Comparison of ENCODE assay signal across 10 mouse cellular contexts in the genomic region with DNA sequence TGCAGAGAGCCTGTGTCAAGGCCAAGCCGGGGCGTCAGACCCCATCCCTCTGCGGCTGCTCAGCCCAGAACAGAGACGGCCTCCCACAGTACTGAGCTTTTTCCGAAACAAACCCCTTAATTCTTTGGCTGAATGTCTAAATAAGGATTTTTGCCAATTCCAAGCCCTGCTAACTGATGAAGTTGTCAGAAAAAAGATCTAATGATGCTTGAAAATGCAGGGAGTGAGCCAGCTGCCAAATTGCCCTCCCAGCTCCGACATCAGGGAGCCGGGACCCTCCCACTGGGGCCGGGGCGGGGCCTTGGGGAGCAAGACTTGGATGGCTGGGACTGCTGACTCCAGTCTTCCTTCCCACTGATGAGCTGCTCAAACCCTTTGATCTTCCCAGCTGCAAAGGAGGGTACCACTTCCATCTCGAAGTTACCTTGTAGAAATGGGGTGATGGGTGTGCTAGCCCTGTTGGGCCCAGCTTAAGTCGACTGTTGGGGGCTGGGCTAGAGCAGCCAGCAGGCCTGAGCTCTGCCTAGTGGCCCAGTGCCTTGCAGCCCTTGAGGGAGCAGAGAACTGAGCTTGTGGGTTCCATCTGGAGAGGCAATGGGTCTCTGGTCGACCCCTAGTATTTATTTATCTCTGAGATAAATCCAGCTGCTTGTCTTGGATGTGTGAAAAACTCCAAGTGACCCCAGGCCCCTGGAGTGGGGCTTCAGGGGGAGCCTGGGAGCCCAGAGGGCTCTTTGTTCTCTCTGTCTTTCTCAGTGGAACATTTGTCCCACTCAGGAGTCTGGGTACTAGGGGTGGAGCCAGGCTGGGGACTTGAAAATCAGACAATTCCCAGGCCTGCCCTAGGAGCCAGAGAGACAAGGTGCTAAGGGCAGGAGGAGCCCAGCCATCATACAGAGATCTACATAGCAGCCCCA. TPM values are rescaled to one million over a fixed set of nuclear protein-coding genes. Genes with fewer than 3 reads are reported as not detected.
DNase-seq lines count a peak whose midpoint lies in the region; ATAC-seq lines count a peak whose summit lies in the region.
"Had no signal": no experiment of that assay in that cellular context is flagged by ENCODE, and none has a peak within 500 bp of the region (broad histone marks: within the 10 kb centered on the region; RNA-seq: fewer than 3 reads in every experiment).

No protein-coding gene starts in this region.

- H3K27ac ChIP-seq in hindbrain, embryonic 10.5 days = peak overlapping the region; percentile 54; the same call in 1 of the 2 replicates
- H3K27ac ChIP-seq in hindbrain, embryonic 12.5 days = no peak overlapping the region
- no peak overlapping the region for H3K27ac ChIP-seq in forebrain, embryonic 12.5 days
- no peak overlapping the region for H3K27ac ChIP-seq in limb, embryonic 15.5 days
- H3K27ac ChIP-seq: embryonic facial prominence, embryonic 13.5 days; left cerebral cortex, adult 2 months had no signal

- no peak overlapping the region for H3K4me2 ChIP-seq in hindbrain, embryonic 12.5 days (replicated peaks)
- H3K4me2 ChIP-seq in forebrain, embryonic 12.5 days = no peak overlapping the region
- H3K4me2 ChIP-seq in limb, embryonic 15.5 days = no peak overlapping the region
- H3K4me2 ChIP-seq: embryonic facial prominence, embryonic 13.5 days had no signal

- no peak overlapping the region for H3K4me3 ChIP-seq in hindbrain, embryonic 10.5 days
- H3K4me3 ChIP-seq in hindbrain, embryonic 12.5 days = no peak overlapping the region
- H3K4me3 ChIP-seq in forebrain, embryonic 12.5 days (replicated peaks) = no peak overlapping the region
- H3K4me3 ChIP-seq in limb, embryonic 15.5 days = no peak overlapping the region
- H3K4me3 ChIP-seq: embryonic facial prominence, embryonic 13.5 days; left cerebral cortex, adult 2 months had no signal

- H3K4me1 ChIP-seq in hindbrain, embryonic 10.5 days (replicated peaks) = peaks cover 28% of the 10 kb centered on the region
- H3K4me1 ChIP-seq in hindbrain, embryonic 12.5 days = peaks cover 9% of the 10 kb centered on the region
- H3K4me1 ChIP-seq in forebrain, embryonic 12.5 days = peaks cover 15% of the 10 kb centered on the region; the same call in 1 of the 2 replicates
- H3K4me1 ChIP-seq in limb, embryonic 15.5 days = peaks cover 9% of the 10 kb centered on the region

- H3K36me3 ChIP-seq in hindbrain, embryonic 10.5 days = no peaks in the 10 kb centered on the region
- no peaks in the 10 kb centered on the region for H3K36me3 ChIP-seq in hindbrain, embryonic 12.5 days
- no peaks in the 10 kb centered on the region for H3K36me3 ChIP-seq in forebrain, embryonic 12.5 days (replicated peaks)
- no peaks in the 10 kb centered on the region for H3K36me3 ChIP-seq in limb, embryonic 15.5 days
- H3K36me3 ChIP-seq: embryonic facial prominence, embryonic 13.5 days had no signal

- no peak for ATAC-seq in hindbrain, embryonic 12.5 days (ENCODE audit: low FRiP score)
- ATAC-seq in forebrain, embryonic 12.5 days (ENCODE audit: low FRiP score) = peak; percentile 63; the same call in 1 of the 2 replicates
- ATAC-seq in limb, embryonic 15.5 days (ENCODE audit: insufficient number of reproducible peaks, low FRiP score, low TSS enrichment, low read depth) = 0 out of 2 replicates have a peak, but pooled peaks have one; percentile 49
- ATAC-seq in activated CD4-positive, CD25-positive, alpha-beta regulatory T cell, adult 4 months = no peak

- peaks cover 20% of the 10 kb centered on the region for H3K27me3 ChIP-seq in hindbrain, embryonic 10.5 days (ENCODE audit: insufficient read depth, poor library complexity, severe bottlenecking)
- peaks cover 5% of the 10 kb centered on the region; the same call in 1 of the 2 replicates for H3K27me3 ChIP-seq in hindbrain, embryonic 12.5 days
- H3K27me3 ChIP-seq in forebrain, embryonic 12.5 days = peaks cover 13% of the 10 kb centered on the region
- H3K27me3 ChIP-seq in limb, embryonic 15.5 days = 0 out of 2 replicates have a peak, but pooled peaks cover 14% of the 10 kb centered on the region
- H3K27me3 ChIP-seq: embryonic facial prominence, embryonic 13.5 days had no signal

- H3K9ac ChIP-seq in hindbrain, embryonic 12.5 days = no peak overlapping the region
- no peak overlapping the region for H3K9ac ChIP-seq in forebrain, embryonic 12.5 days
- H3K9ac ChIP-seq in limb, embryonic 15.5 days = no peak overlapping the region
- H3K9ac ChIP-seq: embryonic facial prominence, embryonic 13.5 days had no signal

- no peaks in the 10 kb centered on the region for H3K9me3 ChIP-seq in hindbrain, embryonic 10.5 days
- no peaks in the 10 kb centered on the region for H3K9me3 ChIP-seq in hindbrain, embryonic 12.5 days (replicated peaks)
- no peaks in the 10 kb centered on the region for H3K9me3 ChIP-seq in forebrain, embryonic 12.5 days
- no peaks in the 10 kb centered on the region for H3K9me3 ChIP-seq in limb, embryonic 15.5 days
- H3K9me3 ChIP-seq: embryonic facial prominence, embryonic 13.5 days had no signal

- WGBS in hindbrain, embryonic 10.5 days = 26% methylated on average over 12 of the region's 12 CpGs
- WGBS in hindbrain, embryonic 12.5 days = 30% methylated on average over 12 of the region's 12 CpGs
- WGBS in forebrain, embryonic 12.5 days = 31% methylated on average over 12 of the region's 12 CpGs
- WGBS in limb, embryonic 15.5 days = 26% methylated on average over 12 of the region's 12 CpGs

- DNase-seq in hindbrain, embryonic 10.5 days (ENCODE audit: low spot score) = peak; percentile 19
- peak; percentile 13 for DNase-seq in WW6 (ENCODE audit: low read depth, low spot score)
- no peak for DNase-seq in cerebellum, adult 18-20 months
- DNase-seq in thymus, postnatal 14 days = no peak

RNA-seq across cellular contexts. Expression of gene Cib4, which starts 19.5 kb away (rescaled TPM):
- not detected in 2 replicates for polyA plus RNA-seq in hindbrain, embryonic 10.5 days (2016; fragmentation: Nextera tagmentation; extraction: Ambion mirVana)
- not detected in 2 replicates for polyA plus RNA-seq in hindbrain, embryonic 12.5 days (2016; fragmentation: Nextera tagmentation; extraction: Ambion mirVana)
- not detected in 2 replicates for polyA plus RNA-seq in forebrain, embryonic 12.5 days (2016; fragmentation: Nextera tagmentation; extraction: Ambion mirVana)
- not detected in 2 replicates for polyA plus RNA-seq in limb, embryonic 15.5 days (2015; fragmentation: Nextera tagmentation; extraction: Ambion mirVana)
- not detected for polyA plus RNA-seq in activated CD4-positive, CD25-positive, alpha-beta regulatory T cell, adult 4 months (2017; shearing (Covaris generic))
- polyA plus RNA-seq: embryonic facial prominence, embryonic 13.5 days had no signal

Comparison
In these comparisons a context has a peak if more than half of its experiments do, and no peak if none do; other contexts are left out.
1. DNase-seq: peak in hindbrain, embryonic 10.5 days (single experiment) and WW6 (single experiment); none in cerebellum, adult 18-20 months (0 of 2) and thymus, postnatal 14 days (single experiment).
2. ATAC-seq: peak in forebrain, embryonic 12.5 days (single experiment) and limb, embryonic 15.5 days (single experiment); none in hindbrain, embryonic 12.5 days (single experiment) and activated CD4-positive, CD25-positive, alpha-beta regulatory T cell, adult 4 months (single experiment).